Mouse (Mus musculus): ENCODE measurements around the gene Slc25a10.

DNA sequence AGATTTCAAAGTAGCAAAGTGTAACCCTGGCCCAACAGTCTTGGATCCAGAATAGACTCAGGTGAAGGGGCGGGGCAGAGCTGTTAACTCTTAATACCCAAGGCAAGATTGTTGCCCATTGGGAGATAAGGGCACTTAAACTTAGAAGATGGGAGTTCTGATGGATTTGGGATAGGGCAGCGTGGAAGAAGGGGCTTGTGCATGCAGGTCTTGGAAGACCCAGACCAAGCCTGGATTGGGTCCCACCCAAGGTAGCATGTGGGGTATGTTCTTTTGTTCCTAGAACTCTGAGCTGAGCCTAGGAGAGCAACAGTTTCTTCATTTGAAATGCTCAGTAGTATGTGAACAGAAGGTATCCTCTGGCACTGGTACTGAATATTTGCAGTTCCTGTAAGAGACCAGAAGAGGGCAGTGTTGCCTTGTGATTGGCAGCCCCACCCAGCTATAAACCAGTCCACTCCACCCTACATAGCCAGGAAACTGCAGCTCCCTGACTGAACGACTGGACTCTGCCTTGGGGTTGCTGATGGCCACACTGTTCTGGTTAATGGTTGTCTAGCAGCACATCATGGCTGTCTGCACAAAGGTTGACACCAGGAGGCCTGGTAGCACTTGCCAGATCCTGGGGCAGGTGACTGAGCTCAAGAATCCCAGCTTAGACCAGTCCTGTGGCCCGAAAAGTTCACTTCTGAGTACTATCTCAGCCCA, 2.4 kb upstream of the Slc25a10 start:
- TF ChIP-seq POLR2A (IDR thresholded peaks at IDR 0.05; ENCODE audit: low read depth, low read length): peak; percentile 51
- TF ChIP-seq CTCF (conservative IDR thresholded peaks at IDR 0.05; ENCODE audit: insufficient read depth, insufficient read length, low read depth, low read length): peak; percentile 97
